Mouse (Mus musculus) lung, adult 18-20 months (tissue): ENCODE results near the gene Ror1.

Source experiments
- DNase-seq, 2 experiments: peaks; one replicate each; pipeline ENCODE4 v3.0.0; 2022; ENCODE audit warnings: mixed read lengths in 2 of 2

Ror1 gene

DNA sequence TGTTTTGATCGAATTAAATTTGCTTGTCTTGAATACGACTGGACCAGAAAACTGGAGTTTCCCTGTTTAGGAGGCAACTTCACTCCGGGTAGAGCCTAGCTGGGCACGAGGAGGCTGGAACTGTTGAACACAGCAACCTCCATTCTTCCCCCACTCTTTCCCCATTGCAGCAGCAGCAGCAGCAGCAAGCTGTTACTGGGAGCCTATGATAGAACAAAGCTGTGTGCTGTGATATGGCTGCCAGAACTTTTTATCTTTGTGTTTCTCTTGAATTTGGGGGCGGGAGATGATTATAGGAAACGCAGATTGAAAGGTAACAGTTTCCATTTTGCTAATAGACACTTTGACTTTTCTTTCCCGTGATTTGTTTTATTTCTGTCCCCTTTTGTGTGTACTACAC lies 70.2 kb downstream of the Ror1 start:
- no peak for DNase-seq

DNA sequence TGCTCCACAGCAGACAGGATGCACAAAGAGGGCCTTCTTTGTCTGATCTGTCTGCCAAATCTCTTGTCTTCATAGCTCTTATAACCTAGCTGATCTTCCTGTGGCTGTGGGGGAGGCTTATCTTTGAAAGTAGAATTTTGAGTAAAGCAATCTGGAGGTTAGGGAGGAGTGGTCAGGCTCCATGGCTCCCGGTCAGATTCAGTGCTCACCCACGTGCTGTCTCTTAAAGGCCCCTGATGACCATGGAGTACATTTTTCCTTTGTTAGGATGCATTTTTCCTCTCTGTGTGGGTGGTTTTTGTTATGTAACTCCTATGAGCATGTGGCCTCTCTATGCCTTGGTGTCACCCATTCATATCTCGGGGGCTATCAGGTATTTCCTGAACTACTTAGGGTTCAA lies 71.3 kb downstream of the Ror1 start:
- no peak for DNase-seq

DNA sequence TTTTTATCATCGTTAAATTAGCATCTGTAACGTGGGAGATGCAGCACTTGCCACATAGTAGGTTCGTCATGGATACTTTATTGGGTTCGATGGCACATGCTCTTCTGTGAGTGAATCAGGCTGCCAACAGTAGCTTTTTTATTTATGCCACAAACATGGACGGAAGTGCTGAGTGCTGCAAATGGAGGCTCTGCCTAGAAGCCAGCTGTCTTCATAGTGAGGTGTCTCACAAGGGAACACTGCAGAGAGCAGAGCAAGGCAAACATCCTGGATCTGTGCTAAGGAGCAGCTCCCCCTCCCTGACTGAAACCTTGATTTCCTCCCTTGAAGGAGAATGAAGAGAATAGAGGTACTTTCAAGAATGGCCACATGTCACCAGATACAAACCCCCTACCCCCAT lies 74.1 kb downstream of the Ror1 start:
- DNase-seq = no peak

DNA sequence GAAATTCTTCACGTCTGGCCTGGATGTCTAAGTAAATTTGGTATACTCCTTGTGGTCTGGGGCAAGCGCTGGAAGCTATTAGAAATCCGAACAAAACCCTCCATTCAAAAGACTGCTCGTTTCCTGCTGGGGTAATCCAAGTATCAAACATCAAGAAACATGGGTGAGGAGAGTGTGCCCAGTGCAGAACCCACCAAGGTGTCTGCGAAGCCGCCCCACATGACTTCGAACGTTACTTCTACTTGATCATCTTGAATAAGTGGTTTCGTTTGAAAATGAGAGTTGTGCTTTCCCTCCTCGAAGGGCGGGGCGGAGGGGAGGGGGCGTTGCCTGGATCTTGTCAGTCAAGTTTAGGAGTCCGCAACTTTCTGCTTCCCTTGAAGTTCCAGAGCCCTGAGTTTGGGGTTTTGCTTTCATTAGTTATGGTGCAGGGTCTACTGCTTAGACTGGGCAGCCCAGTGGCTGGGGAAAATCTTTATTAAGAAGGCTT lies 74.6 kb downstream of the Ror1 start:
- DNase-seq = peak in 1 of 2 experiments; percentile 10

DNA sequence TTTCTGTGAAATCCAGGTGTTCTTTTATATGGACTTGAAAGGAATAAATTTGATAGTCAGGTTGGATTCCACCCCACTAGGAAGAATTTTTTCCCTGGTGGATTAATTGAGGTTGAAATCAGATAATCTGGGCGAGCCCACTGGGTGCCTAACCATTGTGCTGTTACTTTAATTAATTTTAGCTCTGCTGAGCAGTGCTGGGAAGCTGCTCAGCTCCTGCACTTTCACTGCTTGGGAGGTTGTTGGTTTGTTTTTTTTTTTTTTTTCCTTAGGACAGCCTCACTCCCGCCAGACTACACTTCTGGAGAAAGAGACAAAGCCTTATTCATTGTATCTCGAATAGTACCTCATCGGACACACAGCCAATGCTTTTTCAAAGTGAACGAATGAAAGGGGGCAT lies 75.2 kb downstream of the Ror1 start:
- no peak for DNase-seq

DNA sequence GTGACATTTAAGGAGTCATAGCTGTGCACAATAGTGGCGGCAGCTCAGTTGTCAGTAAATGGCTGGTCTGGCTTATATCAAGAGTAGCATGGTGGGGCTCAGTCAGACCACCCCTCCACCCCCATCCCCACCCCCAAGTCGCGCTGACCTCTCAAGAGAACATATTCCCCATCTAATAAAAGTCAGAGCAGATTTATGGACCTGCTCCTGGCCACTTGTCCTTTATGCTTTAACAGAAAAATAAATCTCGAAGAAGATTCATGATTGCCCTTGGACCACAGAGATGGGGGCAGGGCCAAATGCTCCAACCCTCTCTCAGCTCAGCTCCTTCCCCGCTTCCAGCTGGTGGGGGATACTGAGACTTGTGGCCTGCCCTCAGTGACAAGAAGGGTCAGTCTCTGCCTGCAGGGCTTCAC lies 75.9 kb downstream of the Ror1 start:
- no peak for DNase-seq

DNA sequence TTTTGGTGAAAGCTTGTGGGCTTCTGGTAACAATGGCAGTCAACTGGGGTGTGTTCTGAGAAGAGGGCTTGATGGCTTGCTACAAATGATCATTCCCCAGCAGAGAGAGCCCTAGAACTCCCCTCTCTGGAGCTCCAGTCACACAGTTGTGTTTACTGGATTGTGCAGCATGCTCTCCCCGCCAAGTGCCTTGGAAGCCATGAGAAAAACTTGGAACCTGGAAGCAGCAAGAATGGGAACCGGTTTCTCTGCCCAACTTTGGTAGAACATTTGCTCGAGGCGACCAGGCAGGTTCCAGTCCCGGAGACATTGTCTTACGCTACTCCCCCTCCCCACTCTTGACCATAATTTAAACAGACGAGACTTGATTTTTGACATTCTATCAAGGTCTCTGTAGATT lies 80.0 kb downstream of the Ror1 start:
- DNase-seq = no peak

DNA sequence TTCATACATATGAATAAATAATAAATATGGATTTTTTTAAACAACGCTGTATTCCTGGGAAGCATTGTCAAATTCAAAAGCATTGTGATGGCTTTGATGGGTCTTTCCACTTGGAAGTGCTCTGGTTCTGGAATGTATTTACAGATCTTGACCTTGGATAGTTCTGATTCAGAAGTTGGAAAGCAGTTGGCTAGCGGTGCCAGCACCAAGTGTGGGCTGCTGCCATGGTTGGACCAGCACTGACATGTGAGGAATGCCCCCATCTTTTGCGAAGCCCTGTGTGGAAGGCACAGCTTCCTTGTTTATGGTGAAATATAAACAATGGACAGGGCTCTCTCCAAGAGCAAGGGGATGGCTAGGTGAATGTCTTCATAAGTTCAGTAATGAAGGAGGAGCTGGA lies 82.7 kb downstream of the Ror1 start:
- DNase-seq = no peak

DNA sequence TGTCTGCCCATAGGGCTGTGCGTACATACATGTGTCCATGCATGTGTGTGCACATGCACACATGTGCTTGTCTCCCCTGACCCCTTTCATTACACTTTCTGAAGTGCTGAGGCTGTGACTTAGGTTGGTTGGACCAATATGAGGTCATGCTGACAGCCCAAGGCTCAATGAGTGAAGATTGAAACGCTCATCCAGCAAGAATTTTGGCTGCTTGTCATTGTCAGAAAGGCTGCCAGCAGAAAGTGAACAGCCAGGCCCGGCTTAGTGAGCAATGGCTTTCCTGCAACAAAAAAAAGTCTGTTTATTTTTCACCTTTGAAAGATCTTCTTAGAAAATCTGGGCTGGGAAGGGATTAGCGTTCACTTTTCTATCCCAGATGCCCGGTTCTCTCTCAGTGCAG lies 86.1 kb downstream of the Ror1 start:
- DNase-seq = peak; percentile 34 to 44

DNA sequence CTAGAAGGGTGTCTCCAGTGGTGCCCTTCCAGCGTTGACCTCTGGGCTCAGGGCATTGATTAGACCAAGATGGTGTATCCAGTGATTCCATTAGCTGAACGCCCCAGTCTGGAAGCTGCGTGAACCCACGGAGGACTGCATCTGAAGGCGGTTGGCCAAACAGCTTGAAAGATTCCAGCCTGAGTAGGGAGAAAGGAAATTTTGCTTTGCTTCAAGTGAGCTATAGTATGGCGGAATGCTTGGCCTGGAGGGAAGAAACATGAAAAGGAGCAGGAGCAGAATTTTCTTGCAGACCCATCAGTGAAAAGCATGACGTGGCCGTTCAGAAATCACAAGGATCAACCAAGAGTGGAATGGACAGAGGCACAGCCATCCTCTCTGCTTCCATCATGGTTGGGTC lies 91.2 kb downstream of the Ror1 start:
- DNase-seq = no peak

DNA sequence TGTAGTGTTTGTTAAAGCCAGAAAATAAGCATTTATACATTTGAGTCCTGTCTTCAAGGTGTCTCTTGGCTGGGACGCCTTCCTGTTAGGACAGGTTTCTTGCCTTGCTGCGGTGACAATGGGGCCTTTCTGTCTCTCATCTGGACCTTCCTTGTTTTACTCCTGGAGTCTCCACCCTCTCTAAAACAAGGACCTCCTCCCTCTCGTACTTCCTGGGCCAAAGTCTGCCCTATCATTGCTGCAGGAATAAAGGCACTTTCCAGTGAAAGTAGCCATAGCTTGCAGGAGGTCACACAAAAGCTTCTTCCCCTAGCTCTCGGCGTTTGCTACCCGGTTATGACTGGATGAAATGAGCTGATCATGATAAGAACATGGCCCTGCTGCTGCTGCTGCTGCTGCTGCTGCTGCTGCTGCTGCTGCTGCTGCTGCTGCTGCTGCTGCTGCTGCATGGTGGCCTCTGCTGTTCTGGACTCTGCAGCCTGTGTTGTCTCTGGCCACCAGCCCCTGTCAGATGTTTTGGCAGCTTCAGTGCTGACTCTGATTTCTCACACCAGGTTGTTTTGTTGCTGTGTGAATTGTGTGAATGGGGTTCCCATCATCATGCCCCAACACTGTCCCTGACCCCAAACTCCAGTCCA lies 92.1 kb downstream of the Ror1 start:
- no peak for DNase-seq

DNA sequence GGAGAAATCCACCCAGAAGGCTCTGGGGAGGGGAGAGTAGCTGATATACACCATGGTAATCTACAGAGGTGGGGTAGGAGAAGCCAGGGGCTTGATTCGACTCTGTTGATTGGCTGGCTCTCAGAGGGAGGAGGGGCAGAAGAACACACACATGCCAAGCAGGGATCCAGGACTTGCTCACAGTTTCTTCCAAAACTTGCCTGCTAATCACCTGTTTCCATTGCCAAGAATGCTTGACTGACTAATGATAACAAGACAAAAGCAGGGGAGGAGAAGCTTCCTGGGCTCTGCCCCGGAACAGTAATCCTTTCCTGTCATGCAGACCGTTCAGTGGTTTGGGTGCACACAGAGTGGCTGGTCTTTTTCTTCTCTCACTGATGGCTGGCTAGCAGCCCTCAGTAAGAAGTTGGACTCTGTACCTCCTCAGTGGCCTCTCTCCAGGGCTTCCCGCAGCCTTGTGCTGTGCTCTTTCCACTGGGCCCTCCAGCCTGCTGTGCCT lies 92.7 kb downstream of the Ror1 start:
- DNase-seq = peak in 1 of 2 experiments; percentile 6

DNA sequence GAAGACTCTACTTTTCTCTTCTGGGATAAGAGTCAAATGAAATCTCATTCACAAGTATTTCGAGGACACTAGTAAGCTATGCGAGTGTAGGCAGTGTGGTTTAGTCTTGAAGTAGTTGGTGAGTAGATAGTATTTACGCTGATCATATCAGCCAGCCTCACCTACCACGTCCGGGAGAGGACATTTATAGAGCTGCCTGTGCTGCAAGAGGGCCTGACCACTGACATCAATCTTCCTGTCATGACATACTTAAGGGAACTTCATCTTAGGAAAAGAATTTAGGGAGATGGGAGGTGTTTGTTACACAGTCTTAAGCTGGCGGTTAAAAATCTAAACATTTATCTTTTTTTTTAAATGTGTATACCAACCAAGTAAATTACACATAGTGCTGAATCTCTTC lies 95.9 kb downstream of the Ror1 start:
- DNase-seq = no peak

DNA sequence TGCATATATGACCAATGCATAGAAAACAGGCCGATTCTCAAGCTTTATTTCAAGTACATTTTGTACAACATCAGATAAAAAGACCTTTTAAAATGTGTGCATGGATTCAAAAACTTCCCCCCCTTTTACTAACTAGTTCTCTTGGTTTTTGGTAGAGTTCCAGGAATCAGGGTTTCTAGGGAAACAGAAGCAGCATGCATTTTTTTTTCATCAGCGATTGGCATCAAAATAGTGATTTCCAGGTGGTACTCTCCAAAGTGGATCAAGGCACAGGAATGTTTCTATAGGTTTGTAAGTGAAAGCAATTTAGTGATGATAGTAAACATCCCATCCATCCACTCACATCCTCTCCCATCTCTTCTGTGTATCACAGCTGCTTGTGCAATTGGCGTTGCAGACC lies 98.5 kb downstream of the Ror1 start:
- no peak for DNase-seq

DNA sequence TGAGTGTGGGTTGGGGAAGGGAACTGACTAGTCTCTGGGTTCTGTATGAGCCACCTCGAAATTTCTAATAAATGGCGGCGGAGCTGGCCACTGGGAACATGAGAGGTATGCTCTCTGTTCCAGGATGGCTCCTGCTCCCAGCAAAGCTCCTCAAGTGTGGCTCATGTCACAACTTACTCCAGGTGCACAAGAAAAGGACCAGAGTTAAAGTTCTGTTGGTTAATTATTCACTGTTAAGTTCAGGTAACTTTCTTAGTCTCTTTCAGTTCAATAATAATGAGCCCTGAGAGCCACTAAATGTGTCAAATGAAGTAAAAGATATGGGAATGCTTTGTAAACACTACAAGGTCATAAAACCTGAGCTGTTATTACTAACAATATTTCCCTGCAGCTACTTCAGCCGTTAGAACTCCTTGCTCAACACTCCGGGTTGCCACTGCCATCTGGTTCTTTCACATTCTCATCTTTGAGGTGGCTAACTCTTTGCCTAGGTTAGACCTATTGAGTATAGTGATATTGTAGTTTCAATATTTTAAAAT lies 100.7 kb downstream of the Ror1 start:
- no peak for DNase-seq

DNA sequence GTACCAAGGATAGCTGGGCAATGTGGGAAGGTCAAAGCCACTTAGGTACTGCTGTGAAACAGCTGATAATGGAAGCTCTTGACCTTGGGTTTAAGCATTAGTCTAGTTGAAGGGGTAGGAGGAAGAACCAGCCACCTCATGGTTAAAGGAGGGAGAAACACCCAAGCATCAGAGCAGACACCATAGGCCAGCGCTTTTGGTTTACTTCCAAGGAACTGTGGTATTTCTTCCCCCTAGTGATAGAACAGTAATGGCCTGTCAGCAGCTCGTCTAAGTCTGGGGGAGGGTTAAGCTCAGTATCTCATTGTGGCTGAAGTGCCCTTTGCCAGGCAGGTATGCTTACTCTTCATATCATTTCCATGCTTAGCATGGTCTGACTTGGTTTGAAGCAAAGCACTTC lies 102.7 kb downstream of the Ror1 start:
- DNase-seq = no peak

DNA sequence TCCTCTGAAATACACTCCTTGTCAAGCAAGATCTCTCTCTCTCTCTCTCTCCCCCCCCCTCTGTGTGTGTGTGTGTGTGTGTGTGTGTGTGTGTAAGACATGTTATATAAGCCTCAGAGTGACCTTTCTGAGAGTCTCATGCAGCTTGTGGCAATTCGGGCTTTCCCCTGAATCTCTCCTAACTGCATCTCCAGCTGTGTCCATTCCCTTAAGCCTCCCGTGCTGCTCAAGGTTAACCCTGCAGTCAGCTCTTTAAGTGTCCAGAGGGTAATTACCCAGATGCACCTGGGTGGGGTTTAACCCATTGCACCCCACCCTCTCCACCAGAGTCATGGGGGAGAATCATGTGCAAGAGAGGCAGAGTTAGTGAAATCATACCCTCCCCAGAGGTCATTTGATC lies 105.7 kb downstream of the Ror1 start:
- no peak for DNase-seq

DNA sequence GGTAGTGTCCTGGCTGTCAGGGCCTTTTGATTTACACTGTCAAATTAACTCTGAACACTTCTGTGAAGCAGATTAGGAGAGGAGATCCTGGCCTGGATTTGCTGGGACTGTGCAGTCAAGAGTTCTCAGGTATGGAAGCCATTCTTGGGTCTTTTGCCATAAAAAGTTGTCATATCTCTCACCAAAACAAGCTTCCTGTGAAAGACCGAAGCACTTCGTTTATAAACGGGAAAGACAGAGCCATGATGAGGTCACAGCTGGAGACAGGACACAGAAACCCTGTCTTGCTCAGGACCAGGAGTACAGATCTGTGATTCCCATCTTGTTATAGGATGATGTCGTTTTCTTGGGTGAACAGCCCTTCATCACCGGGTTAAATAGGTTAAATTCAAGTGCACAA lies 107.5 kb downstream of the Ror1 start:
- no peak for DNase-seq

DNA sequence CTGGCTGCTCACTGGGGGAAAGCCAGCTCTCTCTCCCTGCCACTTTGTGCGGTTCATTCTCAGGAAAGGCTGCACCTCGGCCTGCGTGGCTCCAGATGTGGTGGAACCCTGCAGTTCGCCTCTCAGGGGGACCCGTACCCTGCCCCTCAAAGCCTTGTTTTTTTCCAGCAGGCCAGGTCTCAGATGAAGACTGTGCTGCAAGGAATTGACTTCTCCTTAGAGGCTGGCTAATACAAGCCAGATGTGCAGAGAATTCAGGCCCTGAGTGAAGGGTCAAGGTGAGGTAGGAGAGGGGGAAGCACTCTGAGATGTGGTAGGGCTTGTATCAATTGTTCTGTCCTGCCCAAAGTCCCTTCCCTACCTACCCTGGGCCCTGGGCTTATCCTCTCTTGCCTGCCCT lies 108.1 kb downstream of the Ror1 start:
- DNase-seq = no peak

DNA sequence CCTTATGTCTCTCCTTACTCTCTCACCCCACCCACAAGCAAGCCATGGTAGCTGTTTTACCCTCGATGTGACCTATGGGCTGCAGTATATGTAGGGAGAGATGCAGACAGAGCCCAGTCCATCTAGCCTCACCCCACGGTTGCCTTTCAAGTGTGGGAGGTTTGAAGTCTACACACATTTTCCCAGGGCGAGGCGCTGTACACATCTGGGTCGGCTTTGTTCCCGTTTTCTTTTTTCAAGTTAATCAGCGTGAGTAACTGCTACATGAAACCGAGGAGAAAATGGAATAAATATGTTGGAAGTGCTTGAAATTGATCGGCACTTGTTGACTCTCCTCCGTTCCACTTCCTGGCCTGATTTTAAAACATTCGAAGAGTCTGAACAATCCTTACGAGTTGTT lies 108.8 kb downstream of the Ror1 start:
- no peak for DNase-seq

DNA sequence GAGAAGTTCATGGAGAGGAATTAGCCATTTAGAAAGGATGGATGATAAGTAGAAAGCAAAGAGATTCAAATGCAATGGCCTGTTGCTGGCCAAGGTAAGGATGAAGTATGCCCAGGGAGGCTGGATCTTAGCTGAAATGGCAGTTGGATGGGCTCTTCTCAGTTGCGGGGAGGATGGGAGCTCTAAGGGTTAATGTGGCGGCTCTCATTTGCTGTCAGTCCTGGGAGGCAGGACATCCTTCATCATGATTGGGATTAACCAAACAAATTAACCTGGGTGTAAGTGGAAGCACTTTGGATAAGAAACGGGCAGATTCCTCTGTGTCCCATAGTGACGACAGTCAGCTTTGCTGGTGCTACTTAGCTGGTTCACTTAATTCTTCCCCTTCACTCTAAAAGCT lies 112.5 kb downstream of the Ror1 start:
- DNase-seq = no peak

DNA sequence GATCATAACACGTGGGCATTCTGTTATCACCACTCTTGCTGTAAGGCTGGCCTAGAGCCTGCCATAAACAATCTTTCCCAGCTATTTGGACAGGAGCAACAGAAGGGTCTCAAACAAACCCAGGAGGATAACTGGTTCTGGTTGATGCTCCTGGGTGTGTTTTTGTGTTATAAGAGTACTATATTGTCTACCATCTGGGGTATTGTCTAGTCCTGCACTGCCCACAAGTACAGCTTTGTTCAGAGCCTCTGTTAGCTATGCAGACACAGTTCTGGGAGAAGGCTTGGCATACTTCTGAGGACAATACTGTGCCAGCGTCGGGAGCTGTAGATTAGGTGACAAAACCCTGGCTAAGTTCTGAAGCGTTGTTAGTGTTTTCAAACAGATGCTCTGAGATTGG lies 113.5 kb downstream of the Ror1 start:
- no peak for DNase-seq

DNA sequence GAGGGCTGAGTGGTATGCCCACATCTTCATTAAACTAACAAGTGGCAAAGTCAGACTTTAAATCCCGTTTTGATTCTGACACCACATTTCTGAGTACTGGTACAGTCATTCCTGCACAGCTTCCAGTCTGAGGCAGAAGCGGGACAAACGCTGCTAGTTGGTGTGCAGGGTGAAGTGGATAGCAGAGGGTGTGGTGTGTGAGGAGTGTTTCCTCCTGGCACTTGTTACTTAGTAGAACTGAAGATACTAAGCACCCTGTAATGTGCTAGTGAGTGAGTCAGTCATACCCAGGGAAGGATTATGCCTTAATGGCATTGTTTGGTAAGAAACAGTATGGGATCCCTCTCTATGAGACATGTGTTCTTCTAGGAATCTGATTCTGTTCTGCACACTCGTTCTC lies 115.7 kb downstream of the Ror1 start:
- no peak for DNase-seq

DNA sequence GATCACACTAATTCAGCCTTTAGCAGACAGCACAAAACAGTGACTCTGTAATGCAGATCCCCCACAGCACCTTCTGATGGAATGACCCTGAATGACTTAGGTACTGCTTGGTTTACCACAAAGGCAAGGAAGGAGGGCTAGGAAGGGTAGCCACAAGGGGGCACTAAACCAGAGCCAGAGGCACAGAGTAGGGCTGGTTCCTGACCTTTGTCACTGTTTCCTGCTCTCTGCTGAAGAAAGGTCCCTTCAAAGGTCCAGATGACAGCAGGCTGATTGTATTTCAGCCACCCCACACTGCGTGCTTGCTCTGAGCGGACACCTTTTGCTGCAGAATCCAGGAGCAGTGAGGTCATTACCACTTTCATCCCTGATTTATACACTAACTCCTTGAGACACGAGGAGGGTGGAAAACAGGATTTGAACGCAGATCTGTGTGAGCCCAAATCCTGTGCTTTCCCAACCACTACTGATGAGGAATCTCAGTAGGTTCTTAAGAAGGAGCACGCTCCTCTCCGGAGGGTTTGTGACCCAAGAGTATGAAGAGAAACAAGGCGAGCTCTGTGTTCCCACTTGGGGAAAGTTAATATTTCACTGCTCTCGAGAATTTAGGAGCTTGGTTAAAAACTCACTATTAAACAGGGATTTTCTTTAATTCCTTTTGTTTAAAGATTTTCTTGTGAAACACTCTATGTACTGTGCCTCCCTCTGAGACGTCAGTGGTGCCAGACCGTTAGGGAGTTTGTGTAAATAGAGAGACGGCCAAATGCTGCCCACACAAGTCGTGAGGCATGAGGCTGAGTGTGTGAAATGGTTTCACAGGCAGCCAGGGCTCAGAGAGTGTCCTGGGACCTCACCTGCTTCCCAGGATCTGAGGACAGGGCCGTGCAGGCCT lies 119.0 kb downstream of the Ror1 start:
- DNase-seq = peak; percentile 20 to 38
